In the genomic region with DNA sequence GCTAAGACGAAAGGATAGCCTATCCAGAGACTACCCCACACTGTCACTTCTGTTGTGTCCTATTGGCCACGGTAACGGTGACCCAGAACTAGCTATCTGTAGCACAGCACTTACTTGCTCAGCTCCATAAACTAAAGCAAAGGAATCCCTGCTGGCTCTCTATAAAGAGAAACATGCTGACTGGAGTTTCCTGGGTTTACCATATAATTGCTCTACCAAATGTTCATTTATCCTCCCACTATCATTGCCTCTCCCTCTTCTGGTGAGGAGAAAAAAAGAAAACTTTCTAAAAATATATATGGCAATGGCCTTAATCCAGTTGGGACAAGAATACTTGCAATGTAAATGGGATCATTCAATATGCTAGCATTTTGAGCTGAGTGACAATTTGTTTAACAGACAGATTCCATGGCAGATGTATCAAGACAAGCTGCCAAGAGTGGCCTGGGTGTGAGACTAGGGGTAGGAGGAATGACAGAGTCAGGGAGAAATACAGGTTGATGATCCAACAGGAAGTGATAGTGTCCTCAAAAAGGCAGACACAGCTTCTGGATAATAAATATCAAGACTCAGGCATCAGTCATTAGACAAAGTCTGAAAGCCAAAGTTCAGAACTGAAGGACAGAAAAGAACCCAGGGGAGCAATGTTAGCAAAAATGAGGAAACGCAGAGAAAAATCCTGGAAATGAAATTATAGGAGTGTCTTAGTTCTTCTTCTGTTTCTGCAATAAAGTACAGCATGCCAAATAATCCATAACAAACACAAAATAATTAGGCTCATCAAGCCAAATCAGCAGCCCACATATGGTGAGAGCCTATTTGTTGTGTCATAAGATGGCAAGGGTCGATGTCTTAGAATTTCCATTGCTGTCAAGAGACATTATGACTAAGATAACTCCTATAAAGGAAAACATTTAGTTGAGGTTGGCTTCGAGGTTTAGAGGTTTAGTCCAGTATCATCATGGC, we compare ENCODE assay signal across 20 mouse cellular contexts.
DNase-seq lines count a peak whose midpoint lies in the region; TF ChIP-seq lines count a peak whose summit lies in the region.
"Had no signal": no experiment of that assay in that cellular context is flagged by ENCODE, and none has a peak within 500 bp of the region (broad histone marks: within the 10 kb centered on the region; RNA-seq: fewer than 3 reads in every experiment).

No protein-coding gene starts in this region.

- H3K4me3 ChIP-seq in left cerebral cortex, adult 2 months: no peak overlapping the region
- H3K4me3 ChIP-seq: erythroblast, embryonic 14.5 days; midbrain, embryonic 10.5 days; neural tube, embryonic 13.5 days had no signal

- DNase-seq in left cerebral cortex, postnatal 14 days (ENCODE audit: low spot score in 2 of 2): peak; percentile 21 to 30
- no peak for DNase-seq in left cerebral cortex, adult 2 months (ENCODE audit: extremely low spot score in 1 of 2, low spot score in 2 of 2)
- peak; percentile 69 for DNase-seq in brain, embryonic 18.5 days (ENCODE audit: low read depth, low spot score)
- peak; percentile 36 to 75 for DNase-seq in layer of hippocampus, adult 18-20 months (ENCODE audit: low spot score in 2 of 2)
- DNase-seq in right cerebral cortex, postnatal 4 days: peak; percentile 25
- DNase-seq in urinary bladder, postnatal 4 days (ENCODE audit: low spot score in 2 of 2): no peak
- no peak for DNase-seq in lung, postnatal 4 days
- DNase-seq: cerebellum, adult 11 months; gastrocnemius, postnatal 10 days; heart, adult 18-20 months; heart, postnatal 4 days; kidney, adult 11 months; kidney, postnatal 10 days; lung, adult 18-20 months; spleen, adult 18-20 months; thymus, adult 2 months had no signal

- intact Hi-C loops in left cerebral cortex, postnatal 14 days (cut with DNase I): no loop called here
- intact Hi-C loops in left cerebral cortex, adult 2 months (cut with DNase I): no loop called here

- TF ChIP-seq CTCF in left cerebral cortex, adult 2 months (IDR thresholded peaks at IDR 0.05): no peak

- no peak overlapping the region for H3K27ac ChIP-seq in left cerebral cortex, adult 2 months
- H3K27ac ChIP-seq: hindbrain, postnatal 0 days; midbrain, embryonic 10.5 days; neural tube, embryonic 13.5 days had no signal

Comparison
In these comparisons a context has a peak if more than half of its experiments do, and no peak if none do; other contexts are left out.
1. DNase-seq: peak in left cerebral cortex, postnatal 14 days (2 of 2), brain, embryonic 18.5 days (single experiment), layer of hippocampus, adult 18-20 months (2 of 2) and right cerebral cortex, postnatal 4 days (single experiment); none in left cerebral cortex, adult 2 months (0 of 2), urinary bladder, postnatal 4 days (0 of 2) and lung, postnatal 4 days (0 of 2).